Mouse (Mus musculus): ENCODE data around the gene Crabp1. TPM values are rescaled to one million over a fixed set of nuclear protein-coding genes. Genes with fewer than 3 reads are reported as not detected.

Gene Crabp1
- polyA plus RNA-seq (2016; fragmentation: Nextera tagmentation; extraction: Ambion mirVana), result 7.5 and 10.8 TPM in 2 replicates

DNA sequence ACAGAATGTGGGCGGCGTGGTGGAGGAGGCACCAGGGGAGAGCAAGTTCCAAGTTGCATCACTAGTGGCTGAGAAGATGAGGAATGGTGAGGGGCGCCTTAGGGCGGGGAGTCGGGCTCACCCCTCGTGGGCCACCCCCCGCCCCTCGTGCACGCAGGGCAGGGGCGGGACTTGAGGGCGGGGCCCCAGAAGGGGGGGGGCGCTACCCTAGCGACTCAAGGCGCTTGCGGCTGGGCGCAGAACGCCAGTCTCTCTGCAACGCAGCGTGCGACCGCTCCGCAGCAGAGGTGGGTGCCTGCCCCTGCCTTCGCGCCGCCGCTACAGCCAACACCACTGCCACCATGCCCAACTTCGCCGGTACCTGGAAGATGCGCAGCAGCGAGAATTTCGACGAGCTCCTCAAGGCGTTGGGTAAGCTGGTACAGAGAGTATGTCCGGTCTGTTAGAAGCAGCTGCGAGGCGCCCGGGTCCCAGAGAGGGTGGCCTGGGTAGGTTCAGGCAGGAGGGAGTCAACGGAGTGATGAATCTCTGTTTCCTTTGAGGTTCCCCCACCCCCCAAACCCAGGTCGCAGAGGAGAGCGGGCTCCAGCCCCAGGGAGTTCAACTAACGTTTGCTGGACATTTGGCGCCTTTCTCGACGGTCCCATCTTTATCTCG lies at the start of gene Crabp1:
Crabp1 (plus strand) TSS at position 188 of the 657 bp plus-strand sequence.
- no peak within 1 kb of the TSS for H3K9ac ChIP-seq
- ATAC-seq, result no peak; the same call in 1 of the 2 replicates

DNA sequence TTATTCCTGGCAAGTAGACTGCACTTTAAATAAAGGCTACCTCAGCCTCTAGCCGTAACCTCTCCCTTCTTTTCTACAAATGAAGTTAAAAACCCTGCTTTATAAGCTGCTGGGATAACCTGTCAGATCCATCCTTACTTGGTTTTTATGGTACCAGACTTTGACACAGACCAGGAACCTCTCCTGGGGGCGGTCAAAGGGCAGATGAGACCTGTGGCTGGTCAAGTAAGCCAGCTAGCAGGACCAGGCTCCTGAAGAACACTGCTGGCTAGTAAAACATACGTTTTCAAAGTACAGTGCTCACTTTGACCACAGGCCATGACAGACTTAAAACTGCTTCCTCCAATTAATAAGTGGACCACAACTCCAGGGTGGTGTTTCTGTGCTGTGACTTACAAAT lies 48.8 kb upstream of the Crabp1 start:
- WGBS (ENCODE audit: insufficient replicate concordance), result 85% methylated on average over 3 of the region's 3 CpGs

More for the DNA sequence above, at the start of gene Crabp1:
- Histone ChIP-seq H3K4me2 (peak within 1 kb of the TSS; percentile 54), H3K4me1 (no peaks in the 10 kb centered on the region), H3K36me3 (no peaks in the 10 kb centered on the region), H3K9me3 (replicated peaks) (no peaks in the 10 kb centered on the region), H3K27ac (no peak within 1 kb of the TSS), H3K4me3 (peak within 1 kb of the TSS; percentile 29), H3K27me3 (replicated peaks) (peaks cover 77% of the 10 kb centered on the region)
- WGBS (ENCODE audit: insufficient replicate concordance), result 2% methylated on average over 43 of the region's 45 CpGs

DNA sequence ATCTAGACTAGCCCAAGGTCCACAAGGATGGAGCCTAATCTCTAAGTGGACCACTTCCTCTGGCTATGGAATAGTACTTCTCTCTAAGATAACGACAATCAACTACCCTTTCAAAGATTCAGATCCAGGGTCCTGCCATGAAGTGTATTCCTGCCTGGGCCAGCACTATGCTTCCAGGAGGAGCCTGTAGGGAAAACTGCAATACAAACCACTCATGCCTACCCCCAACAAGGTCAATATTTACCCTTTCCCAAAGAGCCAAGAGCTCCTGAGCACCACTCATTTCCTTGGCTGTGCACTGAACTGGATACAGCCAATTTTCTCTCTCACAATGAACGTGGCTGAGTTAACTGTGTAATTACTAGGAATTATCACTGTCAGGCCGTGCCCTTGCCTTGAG lies 47.0 kb upstream of the Crabp1 start:
- Histone ChIP-seq H3K4me3 (no peak overlapping the region), H3K36me3 (peaks cover 99% of the 10 kb centered on the region), H3K9ac (no peak overlapping the region), H3K27me3 (replicated peaks) (no peaks in the 10 kb centered on the region), H3K4me1 (no peaks in the 10 kb centered on the region), H3K27ac (no peak overlapping the region), H3K9me3 (replicated peaks) (no peaks in the 10 kb centered on the region), H3K4me2 (no peak overlapping the region)
- WGBS (ENCODE audit: insufficient replicate concordance), result 74% methylated on average over 3 of the region's 3 CpGs
- no peak for ATAC-seq

More for the DNA sequence above, 48.8 kb upstream of the Crabp1 start:
- Histone ChIP-seq H3K27ac (no peak overlapping the region), H3K36me3 (peaks cover 100% of the 10 kb centered on the region), H3K9ac (no peak overlapping the region), H3K4me3 (no peak overlapping the region), H3K4me1 (no peaks in the 10 kb centered on the region), H3K4me2 (no peak overlapping the region), H3K27me3 (replicated peaks) (no peaks in the 10 kb centered on the region), H3K9me3 (replicated peaks) (no peaks in the 10 kb centered on the region)
- ATAC-seq, result no peak

DNA sequence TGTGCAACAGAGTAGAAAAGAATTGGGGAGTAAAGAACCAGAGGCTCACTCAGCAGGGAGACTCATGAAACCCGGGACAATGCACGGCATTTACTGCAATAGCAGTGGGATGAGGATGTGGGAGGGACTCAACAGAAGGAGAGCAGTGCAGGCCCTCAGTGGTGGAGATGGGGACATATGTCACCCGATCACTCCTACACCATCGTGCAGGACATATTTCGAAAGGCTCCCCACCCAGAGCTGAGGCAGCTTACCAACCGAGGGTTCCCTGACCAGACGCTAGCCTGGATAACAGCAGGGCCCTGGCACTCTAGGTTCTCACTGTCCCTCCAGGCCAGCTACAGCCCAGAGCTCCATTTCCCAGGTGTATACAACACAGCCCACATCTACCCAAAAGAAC lies 42.4 kb upstream of the Crabp1 start:
- Histone ChIP-seq H3K9me3 (replicated peaks) (no peaks in the 10 kb centered on the region), H3K27ac (no peak overlapping the region), H3K36me3 (peaks cover 99% of the 10 kb centered on the region), H3K27me3 (replicated peaks) (no peaks in the 10 kb centered on the region), H3K9ac (no peak overlapping the region), H3K4me1 (no peaks in the 10 kb centered on the region), H3K4me3 (no peak overlapping the region), H3K4me2 (no peak overlapping the region)
- WGBS (ENCODE audit: insufficient replicate concordance), result 92% methylated on average over 7 of the region's 7 CpGs
- ATAC-seq, result no peak

DNA sequence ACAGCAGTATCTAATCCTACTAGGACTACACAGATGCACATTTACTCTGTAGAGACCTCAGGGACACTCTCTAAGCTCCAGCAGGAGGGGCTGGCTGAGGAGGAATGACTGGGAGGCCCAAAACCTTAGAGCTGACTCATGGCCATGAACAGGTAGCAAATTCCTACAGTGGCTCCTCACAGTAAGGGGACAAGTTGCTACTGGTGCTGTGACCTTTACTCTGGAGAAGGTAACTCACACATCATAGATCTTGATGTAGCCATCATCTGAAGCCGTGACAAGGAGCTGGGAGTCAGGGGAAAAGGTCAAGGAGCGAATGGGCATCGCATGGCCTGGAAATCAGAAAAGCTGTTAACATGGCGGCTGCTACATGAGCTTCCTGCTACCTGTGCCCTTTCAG lies 42.0 kb upstream of the Crabp1 start:
- no peak for ATAC-seq
- no peaks in the 10 kb centered on the region for H3K27me3 ChIP-seq (replicated peaks)
- H3K4me3 ChIP-seq, result no peak overlapping the region
- H3K9ac ChIP-seq, result no peak overlapping the region
- no peaks in the 10 kb centered on the region for H3K9me3 ChIP-seq (replicated peaks)
- 79% methylated on average over 4 of the region's 4 CpGs for WGBS (ENCODE audit: insufficient replicate concordance)
- H3K4me2 ChIP-seq, result no peak overlapping the region
- peaks cover 99% of the 10 kb centered on the region for H3K36me3 ChIP-seq
- H3K27ac ChIP-seq, result no peak overlapping the region
- no peaks in the 10 kb centered on the region for H3K4me1 ChIP-seq

DNA sequence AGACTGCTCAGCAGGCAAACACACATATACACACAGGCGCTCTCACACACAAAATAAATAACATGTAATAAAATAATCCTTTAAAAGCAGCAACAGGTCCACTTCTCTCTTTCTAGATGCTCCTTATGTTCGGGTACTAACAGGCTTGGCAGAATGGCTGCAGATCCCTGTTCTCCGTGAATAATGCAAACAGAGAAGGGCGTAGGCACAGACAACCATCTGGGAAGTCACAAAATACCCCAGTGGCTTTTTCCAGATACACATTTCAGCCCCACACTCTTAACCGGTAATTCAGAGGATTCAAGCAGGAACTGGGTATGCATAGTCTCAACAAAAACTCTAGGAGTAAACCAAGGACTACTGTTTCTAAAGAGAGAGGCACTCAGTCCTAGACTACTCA lies 38.2 kb upstream of the Crabp1 start:
- no peaks in the 10 kb centered on the region for H3K27me3 ChIP-seq (replicated peaks)
- H3K9ac ChIP-seq, result no peak overlapping the region
- 77% methylated on average over 5 of the region's 5 CpGs for WGBS (ENCODE audit: insufficient replicate concordance)
- H3K4me2 ChIP-seq, result no peak overlapping the region
- peaks cover 99% of the 10 kb centered on the region for H3K36me3 ChIP-seq
- H3K4me1 ChIP-seq, result no peaks in the 10 kb centered on the region
- H3K27ac ChIP-seq, result no peak overlapping the region
- no peak overlapping the region for H3K4me3 ChIP-seq
- no peaks in the 10 kb centered on the region for H3K9me3 ChIP-seq (replicated peaks)
- no peak for ATAC-seq

DNA sequence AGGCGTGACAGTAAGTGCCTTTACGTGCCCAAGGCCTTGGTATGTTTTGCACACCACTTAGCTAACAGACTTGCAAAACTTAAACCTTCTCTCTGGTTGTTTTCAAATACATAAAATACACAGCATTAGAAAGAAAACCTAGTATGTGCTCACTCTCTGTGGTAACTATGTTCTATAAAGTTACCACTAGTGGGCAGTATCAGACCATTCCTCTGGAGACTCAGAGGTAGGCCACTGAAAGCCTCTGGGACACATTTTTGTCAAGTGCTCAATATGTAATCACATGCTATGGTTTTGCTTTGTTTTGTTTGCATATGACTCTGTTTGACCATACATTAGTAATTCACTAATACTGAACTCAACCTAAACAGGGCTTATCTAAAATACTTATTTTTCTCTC lies 32.4 kb upstream of the Crabp1 start:
- ATAC-seq, result no peak
- Histone ChIP-seq H3K9me3 (replicated peaks) (no peaks in the 10 kb centered on the region), H3K9ac (no peak overlapping the region), H3K4me3 (no peak overlapping the region), H3K27me3 (replicated peaks) (no peaks in the 10 kb centered on the region), H3K4me2 (peak overlapping the region; percentile 79; the same call in 1 of the 2 replicates), H3K36me3 (peaks cover 41% of the 10 kb centered on the region), H3K27ac (no peak overlapping the region), H3K4me1 (peaks cover 33% of the 10 kb centered on the region)
- WGBS (ENCODE audit: insufficient replicate concordance), result 80% methylated on average over 2 of the region's 2 CpGs

DNA sequence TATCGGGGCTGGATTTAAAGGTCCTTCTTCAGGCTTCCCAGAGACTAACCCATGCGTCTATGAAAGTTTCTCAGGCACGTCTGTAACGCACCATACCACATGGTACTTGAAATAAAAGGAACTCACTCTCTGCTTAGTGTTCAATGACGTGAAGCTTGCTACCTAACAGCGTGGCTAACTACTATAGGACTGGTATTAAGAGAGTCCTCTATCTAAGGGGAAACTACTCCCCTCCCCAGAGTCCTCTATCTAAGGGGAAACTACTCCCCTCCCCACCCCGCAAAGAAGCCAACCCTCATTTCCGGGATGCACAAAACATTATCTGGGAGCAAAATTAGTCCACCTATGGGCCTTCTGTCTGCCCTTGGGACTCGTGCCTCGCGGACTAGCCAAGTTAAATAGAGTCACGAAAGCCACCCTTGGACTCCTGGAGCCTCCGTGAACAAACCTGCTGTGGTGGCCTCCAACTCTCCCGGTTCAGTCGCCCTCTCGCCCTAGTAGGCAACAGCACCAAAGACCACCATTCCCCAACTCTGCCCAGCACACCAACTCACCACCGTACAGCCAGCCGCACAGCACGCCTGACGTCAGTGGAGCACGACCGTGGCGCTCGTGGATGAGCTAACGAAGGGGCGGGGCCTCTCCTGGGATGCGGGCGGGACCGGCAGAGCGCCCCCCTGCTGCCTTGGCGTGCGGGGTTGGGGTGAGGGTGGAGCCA lies 30.5 kb upstream of the Crabp1 start, which contains the start of gene Wdr61:
Wdr61 (minus strand) TSS at position 599 of the 718 bp plus-strand sequence.
- peaks cover under 1% of the 10 kb centered on the region; the same call in 1 of the 2 replicates for H3K27me3 ChIP-seq (replicated peaks)
- peaks cover 21% of the 10 kb centered on the region for H3K36me3 ChIP-seq
- no peaks in the 10 kb centered on the region for H3K9me3 ChIP-seq (replicated peaks)
- H3K4me2 ChIP-seq, result peak within 1 kb of the TSS; percentile 79
- peak within 1 kb of the TSS; percentile 87 for H3K9ac ChIP-seq
- peak within 1 kb of the TSS; percentile 87 for H3K4me3 ChIP-seq
- H3K27ac ChIP-seq, result peak within 1 kb of the TSS; percentile 80
- WGBS (ENCODE audit: insufficient replicate concordance), result 1% methylated on average over 32 of the region's 32 CpGs
- peak; percentile 98 for ATAC-seq
- H3K4me1 ChIP-seq, result peaks cover 33% of the 10 kb centered on the region

DNA sequence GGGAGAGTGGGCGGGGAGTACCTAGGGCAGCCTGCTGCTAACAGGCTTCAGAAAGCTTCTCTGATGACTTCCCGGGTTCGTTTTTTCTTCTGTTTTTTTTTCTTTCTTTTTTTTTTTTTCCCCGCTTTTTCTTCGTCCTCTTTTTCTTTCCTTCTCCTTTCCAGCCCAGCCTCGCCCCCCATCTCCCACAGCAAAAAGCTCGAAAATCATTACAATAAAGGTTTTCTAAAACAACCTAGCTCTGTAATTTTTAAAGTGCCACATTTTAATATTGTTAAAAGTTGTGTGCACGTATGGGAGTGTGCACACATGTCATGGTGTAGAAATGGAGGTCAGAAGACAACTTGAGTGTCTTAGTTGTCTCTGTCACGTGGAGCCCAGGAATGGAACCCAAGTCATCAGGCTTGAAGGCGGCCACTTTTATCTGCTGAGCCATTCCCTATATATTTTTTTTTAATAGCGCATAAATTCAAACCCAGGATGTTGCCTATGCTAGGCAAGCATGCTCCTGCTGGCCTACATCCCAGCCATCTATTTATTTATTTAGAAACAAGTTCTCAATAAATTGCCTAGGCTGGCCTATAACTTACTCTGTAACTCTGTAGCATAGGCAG lies 29.8 kb upstream of the Crabp1 start:
- no peaks in the 10 kb centered on the region for H3K9me3 ChIP-seq (replicated peaks)
- peak overlapping the region; percentile 87 for H3K4me3 ChIP-seq
- H3K36me3 ChIP-seq, result peaks cover 15% of the 10 kb centered on the region
- peak overlapping the region; percentile 80; the same call in 1 of the 2 replicates for H3K27ac ChIP-seq
- peak overlapping the region; percentile 50; the same call in 1 of the 2 replicates for H3K9ac ChIP-seq
- no peak for ATAC-seq
- H3K4me2 ChIP-seq, result peak overlapping the region; percentile 79
- peaks cover 33% of the 10 kb centered on the region for H3K4me1 ChIP-seq
- 19% methylated on average over 11 of the region's 11 CpGs for WGBS (ENCODE audit: insufficient replicate concordance)
- H3K27me3 ChIP-seq (replicated peaks), result peaks cover 7% of the 10 kb centered on the region

DNA sequence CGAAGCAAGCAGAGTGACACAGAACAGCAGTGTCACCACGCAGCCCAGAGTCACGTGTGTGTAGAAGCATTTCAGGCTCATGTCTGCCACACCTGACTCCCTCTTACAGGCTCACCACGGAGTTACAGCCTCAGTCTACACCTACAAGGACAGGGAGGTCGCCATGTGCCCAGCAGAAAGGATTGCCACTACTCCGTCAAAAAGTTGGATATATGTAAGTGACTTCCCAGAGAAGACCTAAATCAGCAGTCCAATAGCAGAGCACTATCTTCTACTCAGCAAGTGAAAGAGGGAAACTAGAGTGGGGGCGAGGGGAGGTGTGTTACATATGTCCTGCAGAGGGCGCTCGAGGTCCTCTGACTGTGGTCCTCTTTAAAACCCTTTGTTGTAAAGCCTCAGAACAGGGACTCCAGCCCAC lies 28.3 kb upstream of the Crabp1 start:
- Histone ChIP-seq H3K4me2 (peak overlapping the region; percentile 45), H3K9me3 (replicated peaks) (no peaks in the 10 kb centered on the region), H3K9ac (no peak overlapping the region), H3K27ac (no peak overlapping the region), H3K36me3 (no peaks in the 10 kb centered on the region; the same call in 1 of the 2 replicates), H3K4me1 (peaks cover 33% of the 10 kb centered on the region), H3K4me3 (no peak overlapping the region), H3K27me3 (replicated peaks) (peaks cover 16% of the 10 kb centered on the region)
- 15% methylated on average over 9 of the region's 9 CpGs for WGBS (ENCODE audit: insufficient replicate concordance)
- no peak for ATAC-seq

DNA sequence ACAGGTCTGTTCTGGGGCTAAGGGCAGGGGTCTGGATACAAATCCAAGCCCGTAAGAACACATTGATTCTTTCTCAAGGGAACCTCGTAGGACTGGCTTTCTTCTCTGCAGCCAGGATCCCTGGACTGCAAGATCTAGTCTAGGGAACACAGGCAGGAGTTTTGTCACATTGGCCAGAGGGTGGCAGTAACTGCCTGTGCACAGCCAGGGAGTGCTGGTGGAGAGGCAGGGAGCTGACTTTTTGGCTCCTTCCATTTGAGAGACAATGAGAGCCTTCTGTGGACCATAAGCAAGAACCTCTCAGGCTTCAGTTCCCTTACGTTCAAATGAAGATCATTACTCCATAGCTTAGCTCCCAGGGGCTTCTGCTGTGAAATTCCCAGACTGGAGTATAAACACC lies 26.2 kb upstream of the Crabp1 start:
- peaks cover 18% of the 10 kb centered on the region for H3K4me1 ChIP-seq
- no peak for ATAC-seq
- no peak overlapping the region for H3K9ac ChIP-seq
- WGBS (ENCODE audit: insufficient replicate concordance), result 39% methylated on average over 3 of the region's 3 CpGs
- no peak overlapping the region for H3K4me2 ChIP-seq
- H3K9me3 ChIP-seq (replicated peaks), result no peaks in the 10 kb centered on the region
- no peaks in the 10 kb centered on the region for H3K36me3 ChIP-seq
- H3K4me3 ChIP-seq, result no peak overlapping the region
- H3K27ac ChIP-seq, result no peak overlapping the region
- peaks cover 20% of the 10 kb centered on the region for H3K27me3 ChIP-seq (replicated peaks)

DNA sequence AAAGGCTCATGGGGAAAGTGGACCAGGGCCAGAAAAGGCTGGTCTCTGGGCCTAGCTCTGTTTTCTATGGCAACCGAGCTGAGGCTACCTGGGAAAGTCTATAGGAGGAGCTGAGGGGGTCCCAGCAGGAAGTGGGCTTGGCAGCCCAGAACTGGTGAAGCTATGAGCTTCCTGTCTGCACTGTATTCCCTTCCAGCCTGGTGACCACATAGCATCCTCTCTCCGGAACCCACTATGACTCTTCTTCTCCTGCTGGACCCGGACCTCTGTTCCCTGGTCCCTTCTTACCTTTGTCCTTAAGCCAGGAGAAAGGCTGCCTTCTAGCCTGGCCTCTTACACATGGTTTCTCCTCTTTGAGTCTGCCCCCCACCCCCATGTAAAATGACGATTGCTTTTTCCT lies 20.7 kb upstream of the Crabp1 start:
- Histone ChIP-seq H3K27ac (no peak overlapping the region), H3K9ac (no peak overlapping the region), H3K9me3 (replicated peaks) (no peaks in the 10 kb centered on the region), H3K4me2 (no peak overlapping the region), H3K36me3 (no peaks in the 10 kb centered on the region), H3K4me3 (no peak overlapping the region), H3K27me3 (replicated peaks) (peaks cover 20% of the 10 kb centered on the region), H3K4me1 (no peaks in the 10 kb centered on the region)
- no peak for ATAC-seq
- 43% methylated on average over 4 of the region's 4 CpGs for WGBS (ENCODE audit: insufficient replicate concordance)
